Mouse (Mus musculus) midbrain, embryonic 16.5 days (tissue): ENCODE results near the gene Slc13a2. TPM values are rescaled to one million over a fixed set of nuclear protein-coding genes. Genes with fewer than 3 reads are reported as not detected.

Experiments
- ATAC-seq: fragments of 200-750 bp; cut with Nextera tagmentation; 2 replicates; pipeline ENCODE4 v1.8.0; 2017; ENCODE audit warnings: moderate TSS enrichment
- H3K27ac ChIP-seq: fragments of 300-500 bp; sonication (generic); 2 replicates; pipeline ENCODE4 v1.5.1; 2014; ENCODE audit warnings: mild to moderate bottlenecking, low read length, mixed read lengths
- H3K27me3 ChIP-seq: fragments of 300-500 bp; sonication (generic); 2 replicates; pipeline ENCODE4 v1.6.1; 2014; ENCODE audit warnings: low read depth, low read length, mixed read lengths; ENCODE audit not compliant: control insufficient read depth, insufficient read depth
- H3K36me3 ChIP-seq: fragments of 300-500 bp; sonication (generic); 2 replicates; pipeline ENCODE4 v1.6.1; 2014; ENCODE audit warnings: mild to moderate bottlenecking, low read length, moderate library complexity, mixed read lengths; ENCODE audit not compliant: control insufficient read depth, insufficient read depth
- H3K4me1 ChIP-seq: fragments of 300-500 bp; sonication (generic); 2 replicates; pipeline ENCODE4 v1.6.1; 2014; ENCODE audit warnings: mild to moderate bottlenecking, low read length, mixed read lengths; ENCODE audit not compliant: control insufficient read depth, insufficient read depth
- H3K4me2 ChIP-seq: fragments of 300-500 bp; sonication (generic); 2 replicates; pipeline ENCODE4 v1.6.1; 2014; ENCODE audit warnings: mild to moderate bottlenecking, low read length, mixed read lengths
- H3K4me3 ChIP-seq: fragments of 300-500 bp; sonication (generic); 2 replicates; pipeline ENCODE4 v1.5.1; 2014; ENCODE audit warnings: low read depth, mild to moderate bottlenecking, low read length, moderate library complexity, mixed read lengths
- H3K9ac ChIP-seq: fragments of 300-500 bp; sonication (generic); 2 replicates; pipeline ENCODE4 v1.6.1; 2014; ENCODE audit warnings: low read depth, low read length, mixed read lengths
- H3K9me3 ChIP-seq: fragments of 300-500 bp; sonication (generic); replicated peaks from 2 replicates; pipeline ENCODE4 v1.6.1; 2014; ENCODE audit warnings: mild to moderate bottlenecking, low read length, mixed read lengths; ENCODE audit not compliant: control insufficient read depth, poor library complexity, severe bottlenecking
- WGBS: fragments of 180-500 bp; shearing (Covaris S2); extraction: QIAGEN DNeasy Blood & Tissue Kit; methylation state at CpG from one replicate; pipeline ENCODE4 v1.1.7; 2014; 5-methylcytosine and 5-hydroxymethylcytosine counted together
- polyA plus RNA-seq: library from polyadenylated mRNA; unstranded; fragments of >200 nt; fragmentation: Nextera tagmentation; extraction: Ambion mirVana; gene quantifications from 2 replicates; pipeline ENCODE4 v1.2.1, GENCODE M21; 2015

Slc13a2 gene
- polyA plus RNA-seq, 1 experiment from 2014 or later = not detected

DNA sequence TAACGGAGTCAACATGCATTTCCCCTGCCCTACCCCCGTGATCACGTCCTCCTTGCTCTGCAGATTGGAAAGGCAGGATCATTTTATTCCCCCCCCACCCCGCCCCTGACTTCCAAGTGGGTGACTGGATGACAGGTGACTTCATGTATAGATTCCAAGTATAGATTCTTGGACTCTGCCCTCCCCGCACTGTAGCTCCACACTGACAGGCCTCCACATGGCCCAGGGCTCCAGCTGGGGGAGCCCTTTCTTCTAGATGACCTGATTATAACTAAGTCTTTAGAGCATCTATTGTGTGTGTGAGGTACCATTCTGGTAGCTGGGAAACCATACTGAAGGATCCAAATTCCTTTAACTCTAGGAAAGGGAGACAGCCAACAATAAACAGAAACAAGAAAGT, 40.7 kb upstream of the Slc13a2 start:
- H3K36me3 ChIP-seq = no peaks in the 10 kb centered on the region
- H3K27me3 ChIP-seq = no peaks in the 10 kb centered on the region
- no peak for ATAC-seq
- WGBS = 79% methylated on average over 5 of the region's 5 CpGs
- H3K9me3 ChIP-seq = no peaks in the 10 kb centered on the region
- peaks cover 5% of the 10 kb centered on the region for H3K4me1 ChIP-seq
- H3K4me3 ChIP-seq = no peak overlapping the region
- H3K27ac ChIP-seq = no peak overlapping the region
- no peak overlapping the region for H3K9ac ChIP-seq
- H3K4me2 ChIP-seq = no peak overlapping the region

- Histone ChIP-seq H3K27ac (no peak overlapping the region), H3K9me3 (no peaks in the 10 kb centered on the region)
- 68% methylated on average over 1 of the region's 1 CpGs for WGBS
These were observed 39.9 kb upstream of the Slc13a2 start for GRCm38 (mm10) chr11:78461894-78462293.

GRCm38 (mm10) chr11:78458740-78459139, 36.7 kb upstream of the Slc13a2 start:
- Histone ChIP-seq H3K4me1 (no peaks in the 10 kb centered on the region), H3K4me3 (no peak overlapping the region), H3K27ac (no peak overlapping the region), H3K4me2 (no peak overlapping the region), H3K36me3 (no peaks in the 10 kb centered on the region), H3K9ac (no peak overlapping the region), H3K27me3 (no peaks in the 10 kb centered on the region), H3K9me3 (no peaks in the 10 kb centered on the region)
- 88% methylated on average over 17 of the region's 17 CpGs for WGBS
- no peak for ATAC-seq

More at GRCm38 (mm10) chr11:78461894-78462293, 39.9 kb upstream of the Slc13a2 start:
- H3K4me3 ChIP-seq = no peak overlapping the region
- no peak overlapping the region for H3K9ac ChIP-seq
- H3K36me3 ChIP-seq = no peaks in the 10 kb centered on the region
- no peak for ATAC-seq
- peaks cover 5% of the 10 kb centered on the region for H3K4me1 ChIP-seq
- no peaks in the 10 kb centered on the region for H3K27me3 ChIP-seq
- H3K4me2 ChIP-seq = no peak overlapping the region

GRCm38 (mm10) chr11:78455308-78455707, 33.3 kb upstream of the Slc13a2 start:
- Histone ChIP-seq H3K4me1 (no peaks in the 10 kb centered on the region), H3K36me3 (no peaks in the 10 kb centered on the region), H3K4me3 (no peak overlapping the region), H3K27me3 (no peaks in the 10 kb centered on the region), H3K4me2 (no peak overlapping the region), H3K9ac (no peak overlapping the region), H3K9me3 (no peaks in the 10 kb centered on the region), H3K27ac (no peak overlapping the region)
- ATAC-seq = no peak
- WGBS = 45% methylated on average over 5 of the region's 5 CpGs

GRCm38 (mm10) chr11:78454276-78454675, 32.3 kb upstream of the Slc13a2 start:
- Histone ChIP-seq H3K36me3 (no peaks in the 10 kb centered on the region), H3K9ac (no peak overlapping the region), H3K27ac (no peak overlapping the region), H3K9me3 (no peaks in the 10 kb centered on the region), H3K4me1 (no peaks in the 10 kb centered on the region), H3K4me2 (no peak overlapping the region), H3K4me3 (no peak overlapping the region), H3K27me3 (no peaks in the 10 kb centered on the region)
- WGBS = 79% methylated on average over 7 of the region's 7 CpGs
- ATAC-seq = no peak

DNA sequence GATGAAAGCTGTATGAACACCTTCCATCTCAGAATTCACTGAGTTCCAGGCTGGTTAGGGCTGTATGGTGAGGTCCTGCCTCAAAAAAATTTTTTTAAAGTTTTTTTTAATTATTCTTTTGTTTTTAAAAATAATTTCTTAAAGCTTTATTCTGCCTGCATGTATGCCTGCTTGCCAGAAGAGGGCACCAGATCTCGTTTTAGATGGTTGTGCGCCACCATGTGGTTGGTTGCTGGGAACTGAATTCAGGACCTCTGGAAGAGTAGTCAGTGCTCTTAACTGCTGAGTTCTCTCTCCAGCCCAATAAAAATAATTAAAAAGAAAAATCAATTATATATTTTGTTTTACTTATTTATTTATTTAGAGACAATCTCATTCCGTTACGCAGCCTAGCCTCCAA, 31.7 kb upstream of the Slc13a2 start:
- no peak overlapping the region for H3K27ac ChIP-seq
- H3K36me3 ChIP-seq = no peaks in the 10 kb centered on the region
- ATAC-seq = no peak
- H3K9ac ChIP-seq = no peak overlapping the region
- no peak overlapping the region for H3K4me3 ChIP-seq
- H3K4me2 ChIP-seq = no peak overlapping the region
- 8% methylated on average over 4 of the region's 4 CpGs for WGBS
- H3K27me3 ChIP-seq = no peaks in the 10 kb centered on the region
- no peaks in the 10 kb centered on the region for H3K9me3 ChIP-seq
- no peaks in the 10 kb centered on the region for H3K4me1 ChIP-seq

GRCm38 (mm10) chr11:78450337-78450736, 28.3 kb upstream of the Slc13a2 start:
- ATAC-seq = no peak
- Histone ChIP-seq H3K9me3 (no peaks in the 10 kb centered on the region), H3K4me2 (no peak overlapping the region), H3K27ac (no peak overlapping the region), H3K27me3 (no peaks in the 10 kb centered on the region), H3K4me1 (no peaks in the 10 kb centered on the region), H3K9ac (no peak overlapping the region), H3K36me3 (no peaks in the 10 kb centered on the region), H3K4me3 (no peak overlapping the region)
- WGBS = 62% methylated on average over 2 of the region's 2 CpGs

GRCm38 (mm10) chr11:78448242-78448641, 26.2 kb upstream of the Slc13a2 start:
- Histone ChIP-seq H3K4me3 (no peak overlapping the region), H3K9me3 (no peaks in the 10 kb centered on the region), H3K9ac (no peak overlapping the region), H3K27ac (no peak overlapping the region), H3K27me3 (no peaks in the 10 kb centered on the region), H3K36me3 (no peaks in the 10 kb centered on the region), H3K4me1 (no peaks in the 10 kb centered on the region), H3K4me2 (no peak overlapping the region)
- 88% methylated on average over 1 of the region's 1 CpGs for WGBS
- no peak for ATAC-seq

GRCm38 (mm10) chr11:78447168-78447567, 25.2 kb upstream of the Slc13a2 start:
- WGBS = 76% methylated on average over 3 of the region's 3 CpGs
- Histone ChIP-seq H3K27me3 (no peaks in the 10 kb centered on the region), H3K4me3 (no peak overlapping the region), H3K9ac (no peak overlapping the region), H3K4me1 (no peaks in the 10 kb centered on the region), H3K27ac (no peak overlapping the region), H3K9me3 (no peaks in the 10 kb centered on the region), H3K36me3 (no peaks in the 10 kb centered on the region), H3K4me2 (no peak overlapping the region)
- no peak for ATAC-seq

DNA sequence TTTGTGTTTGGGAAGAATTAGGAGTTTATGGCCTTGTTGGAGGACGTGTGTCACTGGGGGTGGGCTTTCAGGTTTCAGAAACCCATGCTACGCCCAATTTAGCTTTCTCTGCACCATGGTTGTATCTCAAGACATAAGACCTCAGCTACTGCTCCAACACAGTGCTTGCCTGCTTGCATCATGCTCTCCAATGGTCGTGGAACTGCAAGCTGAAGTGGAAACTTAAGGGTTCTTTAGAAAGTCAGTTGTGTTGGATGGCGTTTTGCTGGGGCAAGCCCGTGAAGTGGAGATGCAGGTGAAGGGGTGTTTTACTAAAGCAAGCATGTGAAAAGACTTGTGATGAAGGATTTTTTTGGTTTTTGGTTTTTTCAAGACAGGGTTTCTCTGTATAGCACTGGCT, 21.1 kb upstream of the Slc13a2 start:
- Histone ChIP-seq H3K36me3 (no peaks in the 10 kb centered on the region), H3K4me3 (no peak overlapping the region), H3K27me3 (no peaks in the 10 kb centered on the region), H3K9ac (no peak overlapping the region), H3K4me1 (no peaks in the 10 kb centered on the region), H3K4me2 (no peak overlapping the region), H3K27ac (no peak overlapping the region), H3K9me3 (no peaks in the 10 kb centered on the region)
- ATAC-seq = no peak
- WGBS = 87% methylated on average over 5 of the region's 5 CpGs
